Mouse (Mus musculus): ENCODE measurements around the gene Cyp20a1. TPM values are rescaled to one million over a fixed set of nuclear protein-coding genes. Genes with fewer than 3 reads are reported as not detected.

Cyp20a1 gene
- total RNA-seq, 4 experiments from 2014 or later: 8.7 to 11.5 (median 10.4) TPM

Other genes with a start within 250 kb of the Cyp20a1 start
- 10 to 100 TPM in 1 of 4 experiments, 1 to 10 TPM in 3; 6.0 to 12.4 (median 7.1) TPM for gene Carf, start 245.1 kb upstream of the Cyp20a1 start, total RNA-seq (2022)
- 10 to 100 TPM; 10.8 to 12.6 (median 11.8) TPM for gene Wdr12, start 244.7 kb upstream of the Cyp20a1 start, total RNA-seq (2022)
- gene Nbeal1, start 162.7 kb upstream of the Cyp20a1 start, total RNA-seq (2022): 10 to 100 TPM; 47.4 to 54.7 (median 52.1) TPM
- gene Abi2, start 66.3 kb downstream of the Cyp20a1 start, total RNA-seq (2022): 10 to 100 TPM; 16.6 to 23.4 (median 20.0) TPM
- 100 to 1,000 TPM; 113 to 150 (median 128) TPM for gene Raph1, start 223.8 kb downstream of the Cyp20a1 start, total RNA-seq (2022)